Mouse (Mus musculus) splenic B cell, adult 2 months (primary cell): Measurements from ENCODE around the gene Adcy1.

Experiments used
- DNase-seq: peaks from one replicate; pipeline ENCODE4 v3.0.0-alpha.2; 2011; ENCODE audit warnings: low read depth, low spot score
- H3K27me3 ChIP-seq: 2 replicates; pipeline ENCODE4 v1.6.1; 2012; ENCODE audit warnings: mild to moderate bottlenecking, low read length, moderate library complexity, mixed read lengths; ENCODE audit not compliant: control insufficient read depth, poor library complexity, insufficient read depth, severe bottlenecking
- H3K36me3 ChIP-seq: 2 replicates; pipeline ENCODE4 v1.6.1; 2012; ENCODE audit warnings: mild to moderate bottlenecking, low read length, moderate library complexity, mixed read lengths; ENCODE audit not compliant: control insufficient read depth, poor library complexity, insufficient read depth, severe bottlenecking

Gene Adcy1

GRCm38 (mm10) chr11:7198006-7198405 is 134.7 kb downstream of the Adcy1 start:
- Histone ChIP-seq H3K36me3 (no peaks in the 10 kb centered on the region), H3K27me3 (no peaks in the 10 kb centered on the region)
- no peak for DNase-seq

- DNase-seq = no peak
- no peaks in the 10 kb centered on the region for H3K36me3 ChIP-seq
- H3K27me3 ChIP-seq = no peaks in the 10 kb centered on the region
Measured at GRCm38 (mm10) chr11:7198481-7199256, 135.4 kb downstream of the Adcy1 start.

- Histone ChIP-seq H3K27me3 (no peaks in the 10 kb centered on the region), H3K36me3 (no peaks in the 10 kb centered on the region)
- DNase-seq = peak; percentile 25
Measured at GRCm38 (mm10) chr11:7199736-7200392, 136.6 kb downstream of the Adcy1 start.

- Histone ChIP-seq H3K27me3 (no peaks in the 10 kb centered on the region), H3K36me3 (no peaks in the 10 kb centered on the region)
- no peak for DNase-seq
Measured at GRCm38 (mm10) chr11:7200393-7200783, 137.1 kb downstream of the Adcy1 start.

GRCm38 (mm10) chr11:7202206-7202605 is 138.9 kb downstream of the Adcy1 start:
- no peaks in the 10 kb centered on the region for H3K27me3 ChIP-seq
- H3K36me3 ChIP-seq = no peaks in the 10 kb centered on the region
- DNase-seq = no peak

GRCm38 (mm10) chr11:7203846-7204245 is 140.6 kb downstream of the Adcy1 start:
- Histone ChIP-seq H3K27me3 (no peaks in the 10 kb centered on the region), H3K36me3 (no peaks in the 10 kb centered on the region)
- no peak for DNase-seq

- Histone ChIP-seq H3K36me3 (no peaks in the 10 kb centered on the region), H3K27me3 (no peaks in the 10 kb centered on the region)
- peak; percentile 5 for DNase-seq
Measured at GRCm38 (mm10) chr11:7210343-7210742, 147.1 kb downstream of the Adcy1 start.

- H3K27me3 ChIP-seq = no peaks in the 10 kb centered on the region
- no peak for DNase-seq
- H3K36me3 ChIP-seq = no peaks in the 10 kb centered on the region
Measured at GRCm38 (mm10) chr11:7211211-7211610, 147.9 kb downstream of the Adcy1 start.

GRCm38 (mm10) chr11:7212126-7212798 is 149.0 kb downstream of the Adcy1 start:
- H3K36me3 ChIP-seq = no peaks in the 10 kb centered on the region
- H3K27me3 ChIP-seq = no peaks in the 10 kb centered on the region
- DNase-seq = no peak

GRCm38 (mm10) chr11:7213161-7213500 is 149.8 kb downstream of the Adcy1 start:
- no peak for DNase-seq

GRCm38 (mm10) chr11:7213501-7214341 is 150.4 kb downstream of the Adcy1 start, which contains the start of gene Igfbp3:
Gene Igfbp3, minus strand, starts transcription at chr11:7213923.
- H3K27me3 ChIP-seq = no peaks in the 10 kb centered on the region
- no peaks in the 10 kb centered on the region for H3K36me3 ChIP-seq
- DNase-seq = no peak

More at GRCm38 (mm10) chr11:7213161-7213500, 149.8 kb downstream of the Adcy1 start:
- no peaks in the 10 kb centered on the region for H3K36me3 ChIP-seq
- H3K27me3 ChIP-seq = no peaks in the 10 kb centered on the region

GRCm38 (mm10) chr11:7214342-7214660 is 151.0 kb downstream of the Adcy1 start:
- DNase-seq = no peak
- no peaks in the 10 kb centered on the region for H3K36me3 ChIP-seq
- no peaks in the 10 kb centered on the region for H3K27me3 ChIP-seq

GRCm38 (mm10) chr11:7214761-7215160 is 151.5 kb downstream of the Adcy1 start:
- Histone ChIP-seq H3K36me3 (no peaks in the 10 kb centered on the region), H3K27me3 (no peaks in the 10 kb centered on the region)
- DNase-seq = no peak

GRCm38 (mm10) chr11:7215703-7216102 is 152.4 kb downstream of the Adcy1 start:
- no peak for DNase-seq
- no peaks in the 10 kb centered on the region for H3K36me3 ChIP-seq
- no peaks in the 10 kb centered on the region for H3K27me3 ChIP-seq
